Mouse (Mus musculus): ENCODE results near the gene Krtap16-1. TPM values are rescaled to one million over a fixed set of nuclear protein-coding genes. Genes with fewer than 3 reads are reported as not detected.

The Krtap16-1 gene
- polyA plus RNA-seq, 1 experiment from 2014 or later, result not detected

GRCm38 (mm10) chr11:99993620-99994383 lies 7.4 kb upstream of the Krtap16-1 start, which contains the start of gene Krtap17-1:
Gene Krtap17-1, minus strand, starts transcription at chr11:99993994.
- ATAC-seq (replicated peaks), result no peak
- Histone ChIP-seq H3K4me2 (replicated peaks) (peak within 1 kb of the TSS; percentile 32), H3K27ac (replicated peaks) (no peak within 1 kb of the TSS), H3K4me1 (0 out of 2 replicates have a peak, but pooled peaks cover 5% of the 10 kb centered on the region), H3K27me3 (no peaks in the 10 kb centered on the region), H3K9ac (replicated peaks) (no peak within 1 kb of the TSS), H3K9me3 (no peaks in the 10 kb centered on the region), H3K4me3 (peak within 1 kb of the TSS; percentile 14), H3K36me3 (no peaks in the 10 kb centered on the region)
- 25% methylated on average over 24 of the region's 26 CpGs for WGBS

GRCm38 (mm10) chr11:99990571-99990970 lies 4.2 kb upstream of the Krtap16-1 start:
- 59% methylated on average over 3 of the region's 3 CpGs for WGBS
- H3K27me3 ChIP-seq, result no peaks in the 10 kb centered on the region; the same call in 1 of the 2 replicates
- no peak overlapping the region for H3K4me3 ChIP-seq
- H3K9ac ChIP-seq (replicated peaks), result no peak overlapping the region
- H3K36me3 ChIP-seq, result no peaks in the 10 kb centered on the region
- no peak overlapping the region for H3K4me2 ChIP-seq (replicated peaks)
- no peak for ATAC-seq (replicated peaks)
- peaks cover 12% of the 10 kb centered on the region; the same call in 1 of the 2 replicates for H3K4me1 ChIP-seq
- no peak overlapping the region for H3K27ac ChIP-seq (replicated peaks)
- no peaks in the 10 kb centered on the region for H3K9me3 ChIP-seq

GRCm38 (mm10) chr11:99989881-99990405 lies 3.5 kb upstream of the Krtap16-1 start:
- Histone ChIP-seq H3K9me3 (no peaks in the 10 kb centered on the region), H3K27me3 (no peaks in the 10 kb centered on the region; the same call in 1 of the 2 replicates), H3K36me3 (no peaks in the 10 kb centered on the region), H3K9ac (replicated peaks) (no peak overlapping the region), H3K27ac (replicated peaks) (no peak overlapping the region), H3K4me1 (peaks cover 18% of the 10 kb centered on the region), H3K4me3 (no peak overlapping the region), H3K4me2 (replicated peaks) (no peak overlapping the region)
- 76% methylated on average over 6 of the region's 6 CpGs for WGBS
- ATAC-seq (replicated peaks), result no peak

GRCm38 (mm10) chr11:99988530-99988929 lies 2.1 kb upstream of the Krtap16-1 start:
- Histone ChIP-seq H3K9me3 (no peaks in the 10 kb centered on the region), H3K9ac (replicated peaks) (no peak overlapping the region), H3K27me3 (no peaks in the 10 kb centered on the region; the same call in 1 of the 2 replicates), H3K36me3 (no peaks in the 10 kb centered on the region), H3K4me2 (replicated peaks) (no peak overlapping the region), H3K4me1 (peaks cover 16% of the 10 kb centered on the region), H3K4me3 (no peak overlapping the region), H3K27ac (replicated peaks) (no peak overlapping the region)
- 90% methylated on average over 3 of the region's 3 CpGs for WGBS
- no peak for ATAC-seq (replicated peaks)

GRCm38 (mm10) chr11:99985291-99986092 lies 905 bp downstream of the Krtap16-1 start:
- Histone ChIP-seq H3K4me2 (replicated peaks) (peak overlapping the region; percentile 10; the same call in 1 of the 2 replicates), H3K27ac (replicated peaks) (peak overlapping the region; percentile 72), H3K4me1 (peaks cover 13% of the 10 kb centered on the region), H3K9ac (replicated peaks) (no peak overlapping the region), H3K27me3 (no peaks in the 10 kb centered on the region; the same call in 1 of the 2 replicates), H3K36me3 (no peaks in the 10 kb centered on the region), H3K4me3 (no peak overlapping the region), H3K9me3 (no peaks in the 10 kb centered on the region)
- WGBS, result 73% methylated on average over 20 of the region's 20 CpGs
- ATAC-seq (replicated peaks), result peak; percentile 91

GRCm38 (mm10) chr11:99983442-99983841 lies 3.0 kb downstream of the Krtap16-1 start:
- no peaks in the 10 kb centered on the region; the same call in 1 of the 2 replicates for H3K27me3 ChIP-seq
- ATAC-seq (replicated peaks), result no peak
- H3K36me3 ChIP-seq, result no peaks in the 10 kb centered on the region
- 91% methylated on average over 1 of the region's 1 CpGs for WGBS
- no peak overlapping the region for H3K4me2 ChIP-seq (replicated peaks)
- H3K9me3 ChIP-seq, result no peaks in the 10 kb centered on the region
- H3K9ac ChIP-seq (replicated peaks), result no peak overlapping the region
- H3K4me1 ChIP-seq, result peaks cover 13% of the 10 kb centered on the region
- no peak overlapping the region for H3K4me3 ChIP-seq
- no peak overlapping the region for H3K27ac ChIP-seq (replicated peaks)

GRCm38 (mm10) chr11:99982731-99983130 lies 3.7 kb downstream of the Krtap16-1 start:
- no peak for ATAC-seq (replicated peaks)
- Histone ChIP-seq H3K27ac (replicated peaks) (no peak overlapping the region), H3K9me3 (no peaks in the 10 kb centered on the region), H3K4me3 (no peak overlapping the region), H3K27me3 (no peaks in the 10 kb centered on the region; the same call in 1 of the 2 replicates), H3K4me1 (peaks cover 13% of the 10 kb centered on the region), H3K36me3 (no peaks in the 10 kb centered on the region), H3K4me2 (replicated peaks) (no peak overlapping the region), H3K9ac (replicated peaks) (no peak overlapping the region)
- 87% methylated on average over 9 of the region's 9 CpGs for WGBS

GRCm38 (mm10) chr11:99978953-99979352 lies 7.4 kb downstream of the Krtap16-1 start, which contains the start of gene Krtap29-1:
Gene Krtap29-1, minus strand, starts transcription at chr11:99979053.
- no peak for ATAC-seq (replicated peaks)
- Histone ChIP-seq H3K4me3 (no peak within 1 kb of the TSS), H3K4me2 (replicated peaks) (no peak within 1 kb of the TSS), H3K4me1 (no peaks in the 10 kb centered on the region), H3K27me3 (no peaks in the 10 kb centered on the region), H3K36me3 (no peaks in the 10 kb centered on the region), H3K27ac (replicated peaks) (no peak within 1 kb of the TSS), H3K9me3 (no peaks in the 10 kb centered on the region), H3K9ac (replicated peaks) (no peak within 1 kb of the TSS)
- 77% methylated on average over 5 of the region's 5 CpGs for WGBS

- Histone ChIP-seq H3K4me1 (no peaks in the 10 kb centered on the region), H3K9ac (replicated peaks) (no peak overlapping the region), H3K27me3 (no peaks in the 10 kb centered on the region), H3K4me2 (replicated peaks) (no peak overlapping the region), H3K9me3 (no peaks in the 10 kb centered on the region), H3K4me3 (no peak overlapping the region), H3K27ac (replicated peaks) (no peak overlapping the region), H3K36me3 (no peaks in the 10 kb centered on the region)
- ATAC-seq (replicated peaks), result no peak
- WGBS, result 77% methylated on average over 2 of the region's 2 CpGs
Measured at GRCm38 (mm10) chr11:99965961-99966360, 20.4 kb downstream of the Krtap16-1 start.

GRCm38 (mm10) chr11:99964213-99964612 lies 22.2 kb downstream of the Krtap16-1 start:
- H3K27ac ChIP-seq (replicated peaks), result no peak overlapping the region
- no peaks in the 10 kb centered on the region for H3K36me3 ChIP-seq
- H3K9me3 ChIP-seq, result no peaks in the 10 kb centered on the region
- no peak for ATAC-seq (replicated peaks)
- no peak overlapping the region for H3K4me2 ChIP-seq (replicated peaks)
- no peak overlapping the region for H3K4me3 ChIP-seq
- H3K4me1 ChIP-seq, result no peaks in the 10 kb centered on the region
- WGBS, result 53% methylated on average over 6 of the region's 6 CpGs
- H3K27me3 ChIP-seq, result no peaks in the 10 kb centered on the region
- H3K9ac ChIP-seq (replicated peaks), result no peak overlapping the region

GRCm38 (mm10) chr11:99948175-99948574 lies 38.2 kb downstream of the Krtap16-1 start, which contains the start of gene Krtap9-5:
Gene Krtap9-5, plus strand, starts transcription at chr11:99948475.
- H3K9ac ChIP-seq (replicated peaks), result no peak within 1 kb of the TSS
- no peak within 1 kb of the TSS for H3K4me3 ChIP-seq
- ATAC-seq (replicated peaks), result no peak
- H3K36me3 ChIP-seq, result no peaks in the 10 kb centered on the region
- H3K27me3 ChIP-seq, result no peaks in the 10 kb centered on the region
- no peaks in the 10 kb centered on the region for H3K9me3 ChIP-seq
- no peak within 1 kb of the TSS for H3K27ac ChIP-seq (replicated peaks)
- 93% methylated on average over 2 of the region's 2 CpGs for WGBS
- no peak within 1 kb of the TSS for H3K4me2 ChIP-seq (replicated peaks)
- H3K4me1 ChIP-seq, result no peaks in the 10 kb centered on the region
